Mouse (Mus musculus) thymus, postnatal 4 days (tissue): ENCODE measurements around the gene Pacrg.

Source experiments
- DNase-seq: peaks from one replicate; pipeline ENCODE4 v3.0.0; 2021

Gene Pacrg

DNA sequence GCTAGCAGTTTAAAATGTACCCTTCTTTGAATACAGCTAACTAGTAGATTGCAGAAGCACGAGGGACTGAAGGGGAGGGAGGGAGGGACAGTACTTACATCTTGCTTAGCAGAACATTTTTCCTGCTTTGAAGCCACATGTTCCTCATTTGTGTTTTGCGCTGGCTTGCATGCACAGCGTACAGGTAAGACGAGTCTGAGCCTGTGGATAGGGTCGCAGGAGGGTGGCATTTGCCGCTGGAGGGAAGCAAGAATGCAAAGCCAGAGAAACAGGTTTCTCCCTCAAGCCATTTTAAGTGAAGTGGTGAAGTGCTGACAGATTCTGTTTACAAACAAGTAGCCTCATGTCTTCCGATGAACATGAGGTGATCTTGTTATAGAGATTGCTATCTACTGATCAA, 306.6 kb downstream of the Pacrg start:
- no peak for DNase-seq

DNA sequence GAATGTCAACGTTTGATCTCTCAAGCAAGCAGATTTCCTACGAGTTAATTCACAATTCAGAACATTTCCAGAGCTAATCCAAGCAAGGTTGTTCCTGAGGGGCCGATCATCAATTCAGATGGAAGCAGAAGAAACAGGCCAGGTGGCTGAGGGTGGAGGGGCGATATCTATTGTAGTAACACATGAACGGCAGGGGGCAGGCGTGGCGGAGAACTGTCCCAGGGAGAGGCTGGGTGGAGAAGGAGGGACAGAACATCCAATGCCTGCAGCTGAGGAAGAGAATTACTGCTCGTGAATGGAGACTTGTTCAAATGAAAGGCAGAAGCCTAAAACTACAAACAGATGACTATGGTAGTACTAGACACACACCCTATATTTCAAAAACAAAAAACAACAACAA, 309.1 kb downstream of the Pacrg start:
- DNase-seq, result peak; percentile 66

DNA sequence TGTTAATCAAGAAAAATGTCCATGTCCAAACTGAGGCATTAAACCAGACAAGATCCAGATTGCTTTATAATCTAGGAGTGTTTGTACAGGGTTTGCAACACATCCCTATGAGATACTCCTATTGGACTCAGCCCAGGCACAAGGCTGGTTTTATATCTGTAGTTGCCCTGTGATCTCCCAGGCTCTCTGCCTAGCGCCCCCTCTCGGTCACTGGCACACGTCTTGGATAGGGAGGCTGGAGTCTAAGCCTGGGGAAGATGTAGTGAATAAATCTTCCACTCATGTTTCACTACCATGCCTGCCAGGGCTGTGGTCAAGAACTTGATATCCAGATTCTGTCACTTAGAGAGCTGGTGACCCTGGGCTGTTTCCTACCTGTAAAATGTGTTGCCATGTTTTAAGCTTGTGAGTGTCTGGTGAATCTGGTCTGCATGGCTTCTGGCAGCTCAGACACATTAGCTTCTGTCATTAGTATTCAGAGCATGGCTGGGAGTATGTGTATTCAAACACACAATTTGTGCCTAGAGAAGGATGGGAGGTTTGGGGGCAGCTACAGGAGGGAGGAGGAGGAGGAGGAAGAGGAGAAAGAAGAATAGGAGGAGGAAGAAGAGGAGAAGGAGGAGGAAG, 310.7 kb downstream of the Pacrg start:
- DNase-seq, result peak; percentile 32

DNA sequence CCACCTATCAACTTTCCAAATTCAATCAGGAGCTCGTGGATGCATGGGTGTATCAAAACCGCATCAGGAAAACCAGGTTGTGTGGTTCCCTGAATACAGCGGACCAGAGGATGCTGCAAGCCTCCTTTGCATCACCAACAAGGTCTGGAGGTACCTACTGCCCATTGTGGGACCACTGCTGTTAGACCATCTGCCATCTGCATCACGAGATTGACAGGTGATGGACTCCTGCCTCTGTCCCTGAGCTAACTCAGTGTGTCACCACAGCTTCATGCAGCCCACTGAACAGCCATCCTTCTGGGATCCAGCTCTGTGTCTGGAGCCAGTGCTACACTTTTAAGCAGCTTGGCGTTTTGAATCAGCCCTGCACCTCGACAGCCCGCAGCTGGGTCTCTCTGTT, 318.8 kb downstream of the Pacrg start:
- DNase-seq, result no peak

DNA sequence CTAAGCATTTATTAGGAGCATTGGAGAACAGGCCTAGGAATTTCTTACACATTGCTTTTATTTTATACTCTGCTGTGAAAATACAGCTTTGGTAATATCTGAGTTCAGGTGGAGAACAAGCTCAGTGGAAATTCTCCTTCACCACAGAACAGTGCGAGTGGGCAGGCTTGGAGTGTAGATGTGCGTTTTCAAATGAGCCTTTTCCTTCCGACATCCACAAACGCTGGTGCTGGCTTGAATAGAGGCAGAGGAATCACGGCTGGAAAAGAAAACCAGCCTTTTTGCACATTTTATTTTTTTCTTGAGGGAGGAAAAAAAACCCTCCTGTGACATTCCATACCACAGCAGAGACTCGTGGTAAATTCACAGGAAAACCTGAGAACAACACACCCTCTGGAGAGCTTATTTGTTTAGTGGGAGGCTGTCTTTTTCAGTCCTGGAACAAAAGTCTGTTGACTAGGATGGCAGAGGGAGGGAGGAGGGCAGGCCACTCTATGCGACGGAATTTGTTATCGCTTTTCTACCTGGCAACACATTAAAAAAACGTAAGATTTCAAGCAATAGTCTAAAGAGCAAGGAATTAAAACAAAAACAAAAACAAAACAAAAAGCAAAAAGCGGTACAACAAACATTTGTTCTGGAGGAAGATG, 320.5 kb downstream of the Pacrg start:
- DNase-seq, result no peak

DNA sequence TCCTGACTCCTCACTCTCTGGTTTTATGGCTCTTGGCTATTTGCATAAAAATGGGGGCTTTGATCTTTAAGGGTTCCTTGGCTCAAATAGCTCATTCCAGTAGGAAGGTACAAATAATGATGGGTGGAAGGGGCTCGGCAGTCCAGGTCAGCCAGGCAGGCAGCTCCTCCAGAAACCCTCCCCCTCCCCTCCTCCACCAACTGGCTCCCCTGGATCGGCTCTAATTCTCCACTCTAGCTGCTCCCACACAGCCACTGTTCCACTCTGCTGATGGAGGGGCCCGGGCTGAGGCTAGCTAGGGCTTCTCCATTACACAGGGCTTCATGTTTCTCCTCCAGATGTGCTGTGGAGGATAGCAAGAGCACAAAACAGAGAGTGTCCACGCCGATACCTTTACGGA, 325.3 kb downstream of the Pacrg start:
- DNase-seq, result no peak

DNA sequence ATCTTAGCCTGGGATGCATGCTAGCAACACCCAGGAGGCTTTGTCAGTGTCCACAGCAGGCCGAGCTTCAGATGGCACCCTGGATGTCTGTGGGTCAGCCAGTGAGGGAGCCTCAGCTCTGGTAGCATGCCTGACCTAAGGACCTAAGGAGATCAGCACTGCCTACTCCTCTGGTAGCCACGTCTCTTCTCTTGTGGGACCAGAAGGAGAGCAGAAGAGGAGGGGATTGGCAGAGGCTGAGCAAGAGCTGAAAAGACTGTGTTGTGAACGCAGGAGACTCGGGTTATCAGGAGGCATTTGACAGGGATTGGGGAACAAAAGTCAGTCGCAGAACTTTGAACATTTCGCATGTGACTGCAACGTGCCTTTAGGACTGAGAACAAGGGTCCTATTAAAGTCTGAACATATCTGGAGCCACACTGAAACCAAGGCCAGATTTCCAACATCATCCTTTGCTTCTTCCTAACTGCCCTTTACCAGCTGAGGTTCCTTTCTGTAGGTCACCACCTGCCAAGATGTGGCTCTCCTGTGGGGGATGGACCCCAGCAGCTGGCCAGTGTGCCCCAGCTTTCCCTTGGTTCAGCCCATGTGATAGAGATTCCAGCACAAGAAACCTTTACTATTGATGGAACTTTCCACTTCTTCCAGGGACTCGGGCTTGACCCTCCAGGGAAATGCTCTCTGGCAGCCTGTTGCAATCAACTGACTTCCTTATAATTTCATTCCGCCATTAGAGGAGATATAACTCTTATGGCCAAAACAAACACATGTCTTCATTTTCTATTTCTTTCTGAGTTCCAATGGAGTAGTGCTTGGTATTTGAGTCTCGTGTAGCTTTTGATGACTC, 329.0 kb downstream of the Pacrg start:
- no peak for DNase-seq

DNA sequence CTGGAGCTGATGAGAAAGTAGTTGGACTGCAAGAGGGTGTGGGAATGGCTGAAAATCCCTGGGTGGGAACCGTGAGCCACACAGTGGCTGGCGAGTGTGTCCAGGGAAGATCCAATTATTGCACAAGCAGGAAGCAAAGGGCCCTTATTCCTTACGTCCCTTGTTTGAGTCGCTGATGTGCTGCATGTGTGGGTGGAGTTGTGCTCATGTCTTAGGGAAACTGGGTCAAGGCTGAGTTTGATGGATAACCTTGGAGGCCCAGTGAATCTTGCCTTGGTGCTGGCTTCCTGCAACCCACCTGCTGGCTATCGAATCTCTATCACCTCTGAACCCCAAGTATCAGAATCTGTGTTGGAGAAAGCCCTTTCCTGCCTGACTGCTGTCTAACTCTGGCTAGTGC, 329.6 kb downstream of the Pacrg start:
- DNase-seq, result no peak

DNA sequence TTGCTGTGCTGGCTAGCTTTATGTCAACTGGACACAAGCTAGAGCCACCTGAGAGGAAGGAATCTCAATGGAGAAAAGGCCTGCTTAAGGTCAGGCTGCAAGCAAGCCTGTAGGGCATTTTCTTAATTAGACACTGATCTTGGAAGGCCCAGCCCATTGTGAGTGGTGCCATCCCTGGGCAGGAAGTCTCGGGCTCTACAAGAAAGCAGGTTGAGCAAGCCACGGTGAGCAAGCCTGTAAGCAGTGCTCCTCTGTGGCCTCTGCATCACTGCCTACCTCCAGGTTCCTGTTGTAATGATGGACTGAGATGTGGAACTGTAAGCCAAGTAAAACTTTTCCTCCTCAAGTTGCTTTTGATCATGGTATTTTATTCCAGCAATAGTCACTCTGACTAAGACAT, 332.0 kb downstream of the Pacrg start:
- no peak for DNase-seq

DNA sequence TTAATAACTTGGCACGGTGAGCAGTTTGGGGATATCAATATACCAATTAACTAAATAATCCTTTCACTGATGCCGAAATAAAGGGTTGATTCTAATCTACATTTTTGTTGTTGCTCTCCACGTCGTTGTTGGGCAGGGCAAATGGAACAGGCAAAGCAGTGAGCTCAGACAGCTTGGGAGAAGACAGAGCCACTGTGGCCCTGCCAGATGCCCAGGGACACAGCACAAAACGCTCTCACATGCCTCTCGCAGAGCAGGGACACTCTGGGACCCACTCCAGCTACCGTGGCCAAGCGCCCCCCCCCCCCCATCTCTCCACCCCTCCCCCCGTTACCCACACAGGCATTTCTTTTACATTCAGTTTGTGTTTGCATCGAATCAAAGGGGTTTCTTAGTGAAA, 332.6 kb downstream of the Pacrg start:
- DNase-seq, result no peak

DNA sequence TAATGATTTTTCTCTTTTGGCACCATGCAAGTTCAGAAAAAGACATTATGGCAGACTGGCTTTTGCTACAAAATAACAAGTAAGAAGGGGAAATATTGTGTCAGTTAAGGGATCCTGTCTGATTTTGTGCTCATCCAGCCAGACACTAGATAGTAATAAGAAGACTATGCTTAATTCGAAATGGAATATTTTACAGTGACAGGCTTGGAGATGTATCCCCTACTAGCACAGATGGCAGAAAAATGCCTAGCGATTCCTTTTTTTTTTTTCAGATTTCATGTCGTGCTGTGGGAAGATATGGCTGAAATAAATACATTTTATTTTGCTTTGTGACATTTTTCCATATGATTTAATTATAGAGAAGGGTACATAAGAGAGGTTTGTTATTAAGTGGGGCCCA, 333.2 kb downstream of the Pacrg start:
- DNase-seq, result no peak

DNA sequence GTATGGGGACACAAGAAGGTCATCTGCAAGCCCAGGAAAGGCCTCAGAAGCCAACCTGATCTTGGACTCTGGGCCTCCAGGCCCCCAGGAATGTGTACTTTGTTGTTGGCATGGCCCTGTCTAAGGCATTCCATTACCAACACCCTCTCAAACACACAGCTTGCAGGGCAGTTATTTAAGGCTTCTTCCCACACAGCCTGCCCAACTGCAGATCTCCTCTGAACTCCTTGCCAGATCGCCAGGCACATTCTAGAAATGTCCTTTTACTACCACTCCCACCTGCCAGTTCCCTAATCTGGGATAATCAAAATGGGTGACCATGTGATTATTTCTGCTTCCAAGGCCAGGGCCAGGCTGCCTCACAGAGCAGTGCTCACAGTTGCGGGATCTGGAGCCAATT, 338.7 kb downstream of the Pacrg start:
- DNase-seq, result no peak

DNA sequence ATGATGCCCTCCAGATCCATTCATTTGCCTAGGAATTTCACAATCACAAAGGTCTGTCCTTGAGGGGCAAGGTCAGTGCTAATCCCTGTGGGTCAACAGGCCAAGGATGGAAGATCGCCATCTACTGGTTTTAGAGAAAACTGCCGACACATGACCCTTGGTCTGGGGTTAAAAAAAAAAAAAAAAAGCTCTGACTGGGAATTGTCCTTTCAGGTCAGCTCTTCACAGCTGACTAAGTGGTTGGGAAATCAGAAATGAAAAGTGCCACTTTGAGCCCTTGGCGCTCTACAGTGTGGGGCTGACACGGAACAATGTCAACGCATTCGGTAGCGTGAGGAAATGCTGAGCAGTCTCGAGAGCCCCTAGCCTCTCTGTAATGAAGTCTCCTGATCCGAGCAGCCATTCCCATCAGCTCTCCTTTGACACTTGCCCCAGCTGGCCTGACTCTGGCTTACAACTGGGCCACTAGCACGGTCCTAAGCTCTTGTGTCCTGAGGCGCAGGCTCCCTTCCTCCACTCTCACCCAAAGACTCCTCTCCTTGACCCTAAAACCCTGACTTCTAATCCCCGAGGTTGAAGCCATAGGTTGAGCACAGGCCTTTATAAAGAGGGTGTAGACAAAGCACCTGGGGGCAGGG, 339.2 kb downstream of the Pacrg start:
- no peak for DNase-seq

DNA sequence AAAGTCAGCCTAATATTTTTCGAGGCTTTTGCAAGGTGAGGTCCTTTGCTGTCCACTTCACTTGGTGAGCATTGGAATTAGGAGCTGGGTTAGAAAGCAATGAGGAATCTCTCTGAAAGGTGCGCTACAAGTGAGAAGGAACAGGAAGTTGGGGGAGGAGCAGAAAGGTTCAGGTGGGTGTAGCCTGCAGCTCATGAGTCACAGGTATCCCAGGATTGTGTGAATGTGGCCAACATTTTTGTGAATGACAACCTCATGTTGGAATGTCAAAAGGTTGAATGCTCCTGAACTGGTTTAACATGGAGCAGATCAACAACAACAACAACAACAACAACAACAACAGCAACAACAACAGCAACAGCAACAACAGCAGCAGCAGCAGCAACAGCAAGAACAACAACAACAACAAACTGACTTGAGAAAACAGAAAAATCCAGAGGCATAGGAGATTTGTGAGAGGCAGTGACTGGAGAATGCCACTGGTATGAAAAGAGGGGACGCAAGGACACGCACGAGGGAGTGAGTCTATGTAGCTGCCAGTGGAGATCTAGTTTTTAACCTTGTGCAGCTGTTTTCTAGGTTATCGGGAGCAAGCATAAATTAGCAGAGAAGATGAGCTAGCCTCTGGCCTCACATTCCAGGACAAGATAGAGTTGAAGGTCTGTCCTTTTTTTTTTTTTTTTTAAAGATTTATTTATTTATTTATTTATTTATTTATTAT, 341.0 kb downstream of the Pacrg start:
- no peak for DNase-seq

DNA sequence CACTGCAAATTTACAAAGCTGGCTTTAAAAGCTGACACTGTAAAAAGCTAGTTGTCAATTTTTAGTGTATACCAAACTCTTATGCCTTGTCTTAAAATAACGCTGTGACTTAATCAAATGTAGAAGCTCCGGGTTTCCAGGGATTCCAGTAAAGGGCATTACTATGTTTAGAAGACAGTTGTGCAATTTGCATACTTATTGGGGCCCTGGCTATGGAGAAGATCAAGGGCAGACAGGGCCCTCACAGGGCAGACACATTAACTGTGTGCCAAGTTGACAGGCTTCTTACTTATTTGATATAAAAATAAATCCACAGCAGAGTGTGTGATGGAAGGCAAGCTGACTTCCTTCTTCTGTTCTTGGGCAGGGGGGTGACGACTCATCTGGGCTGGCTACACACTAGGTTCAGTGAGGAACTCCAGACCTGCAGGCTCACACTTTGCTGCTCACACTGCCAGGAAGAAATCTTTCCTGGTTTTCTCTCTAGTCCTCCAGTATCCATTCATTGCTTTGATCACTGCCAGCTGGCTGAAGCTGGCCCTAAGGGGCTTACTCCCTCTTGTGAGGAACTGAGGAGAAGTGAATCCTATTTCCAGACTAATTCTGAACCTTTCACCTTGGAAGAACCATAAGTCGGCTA, 342.2 kb downstream of the Pacrg start:
- no peak for DNase-seq

DNA sequence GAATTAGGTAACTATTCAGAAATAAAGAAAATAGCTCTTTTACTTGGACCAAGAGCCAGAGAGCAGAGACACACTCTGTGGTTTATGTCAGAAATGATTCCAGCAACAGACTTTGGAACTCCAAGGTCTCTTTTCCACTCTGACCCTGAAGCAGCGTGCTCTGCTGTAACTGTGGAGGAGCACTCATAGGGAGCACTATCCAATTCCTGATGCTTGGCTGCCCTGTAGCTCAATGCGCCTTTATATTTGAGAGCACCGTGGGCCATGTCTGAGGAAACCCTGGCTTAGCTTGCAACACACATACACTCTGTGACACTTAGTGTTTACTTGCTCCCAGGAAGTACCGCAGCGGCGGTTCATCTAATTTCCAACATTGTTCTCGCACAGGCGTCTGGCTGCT, 344.0 kb downstream of the Pacrg start:
- DNase-seq, result no peak

DNA sequence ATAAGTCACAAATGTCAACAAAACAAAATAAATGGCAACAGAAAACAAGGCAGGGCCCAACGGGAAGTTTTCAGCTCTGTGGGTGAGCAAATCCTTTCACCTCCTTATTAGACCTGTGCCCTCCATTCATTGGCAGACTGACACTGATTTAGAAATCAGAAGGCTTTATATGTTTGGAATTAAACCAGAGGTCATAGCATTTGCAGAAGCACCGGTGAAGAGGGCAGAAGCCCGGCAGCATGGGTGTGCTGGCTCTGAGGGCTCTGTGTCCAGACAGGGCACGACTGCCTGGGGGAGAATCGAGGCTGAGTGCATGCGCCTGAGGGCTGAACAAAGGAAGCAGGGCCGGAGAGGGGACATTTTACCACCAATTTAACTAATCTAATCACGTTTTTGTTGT, 344.5 kb downstream of the Pacrg start:
- DNase-seq, result no peak

DNA sequence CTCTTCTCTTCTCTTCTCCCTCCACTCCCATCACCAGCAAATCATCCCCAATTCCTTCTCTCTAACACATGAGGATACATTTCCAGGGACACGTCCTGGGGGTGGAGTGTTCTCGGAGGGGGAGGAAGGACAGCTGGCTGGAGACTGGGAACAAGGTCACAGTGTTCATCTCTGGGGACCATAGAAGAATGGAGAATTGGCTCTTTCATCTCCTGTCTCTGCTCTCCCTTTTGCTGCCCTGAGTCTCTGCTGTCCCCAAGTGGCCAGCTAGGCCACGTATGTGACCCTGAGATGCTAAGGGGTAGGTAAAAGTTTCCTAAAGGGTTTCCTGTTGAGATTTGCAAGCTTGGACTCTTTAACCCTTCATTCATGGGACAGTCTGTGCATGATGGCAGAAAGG, 347.0 kb downstream of the Pacrg start:
- DNase-seq, result no peak

DNA sequence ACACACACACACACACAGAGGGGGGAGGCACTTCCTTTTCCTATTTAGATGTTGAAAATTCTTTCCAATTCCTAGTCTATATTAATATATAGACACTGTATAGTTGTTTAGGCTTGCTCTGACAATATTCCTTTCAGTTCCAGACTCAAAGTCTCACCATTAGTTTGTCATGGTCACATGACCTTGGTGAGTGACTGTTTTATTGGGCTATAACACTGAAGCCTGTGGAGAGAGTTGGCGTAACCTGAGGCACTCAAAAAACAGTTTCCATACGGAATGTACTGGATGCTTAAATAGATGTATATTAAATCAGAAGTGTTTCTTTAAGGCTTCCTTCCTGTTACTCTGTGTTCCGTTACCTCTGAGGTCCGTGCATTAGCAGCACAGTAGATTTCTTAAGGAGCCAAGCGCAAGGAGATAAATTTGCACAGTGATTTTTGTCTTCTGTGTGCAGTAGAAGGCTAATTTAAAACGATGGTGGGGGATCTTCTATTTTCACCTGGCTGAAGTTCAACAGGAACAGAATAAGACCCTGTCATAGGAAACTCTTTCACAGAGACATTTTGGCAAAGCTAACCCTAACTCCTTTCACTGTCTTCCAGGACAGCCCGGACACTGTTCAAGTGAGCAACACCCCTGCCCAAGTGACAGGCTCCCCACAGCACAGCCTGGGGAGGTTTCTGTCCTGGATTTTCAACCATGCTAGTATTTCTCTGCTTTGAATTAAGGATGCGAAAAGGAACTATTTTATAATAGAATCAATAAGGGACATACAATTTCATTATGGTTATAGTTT, 349.5 kb downstream of the Pacrg start:
- DNase-seq, result no peak

DNA sequence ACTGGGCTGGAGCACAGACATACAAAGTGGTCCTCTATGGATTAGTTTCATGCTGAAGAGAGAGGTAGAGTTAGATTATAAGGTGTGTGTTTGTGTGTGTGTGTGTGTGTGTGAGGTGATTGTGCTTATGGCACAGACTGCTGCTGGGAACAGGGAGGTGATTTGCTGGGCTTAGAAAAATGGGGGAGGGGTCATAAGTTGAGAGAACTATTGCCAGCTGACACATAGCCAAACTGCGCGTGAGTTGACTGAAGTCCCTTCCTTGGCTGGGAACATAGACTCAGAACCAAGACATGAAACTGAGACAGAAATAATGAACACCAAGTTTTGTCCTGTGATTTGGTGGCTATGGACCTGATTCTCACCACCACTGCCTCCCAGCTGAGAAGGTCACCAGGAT, 351.2 kb downstream of the Pacrg start:
- DNase-seq, result no peak

DNA sequence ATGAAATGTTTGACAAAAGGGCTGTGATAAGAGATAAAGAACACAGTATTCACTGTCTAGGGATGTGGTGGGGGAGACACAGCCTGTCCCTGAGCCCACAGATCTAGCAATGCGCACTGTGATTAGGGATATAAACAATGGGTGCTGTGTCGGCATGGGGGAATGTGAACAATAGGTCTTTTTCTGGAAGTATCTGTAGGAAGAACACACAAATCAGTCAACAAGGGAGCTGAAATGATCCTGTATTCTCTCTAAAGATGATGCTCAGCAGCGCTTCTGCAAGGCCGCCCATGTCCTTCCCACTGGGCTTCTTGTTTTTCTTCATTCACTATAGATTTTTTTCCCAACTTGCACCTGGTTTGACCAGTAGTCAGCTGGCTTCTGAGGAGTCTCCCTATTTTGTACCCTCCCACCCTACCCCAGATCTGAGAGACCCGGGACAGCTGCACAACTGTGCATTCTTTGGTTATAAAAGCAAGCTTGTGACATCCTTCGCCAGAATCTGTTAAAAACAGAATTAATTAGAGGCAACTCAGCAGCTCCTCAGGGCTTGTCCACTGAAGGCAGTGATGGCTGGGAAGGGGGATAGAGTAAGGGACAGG, 356.1 kb downstream of the Pacrg start:
- no peak for DNase-seq
